8 mouse cellular contexts compared by ENCODE assay signal in the genomic region with DNA sequence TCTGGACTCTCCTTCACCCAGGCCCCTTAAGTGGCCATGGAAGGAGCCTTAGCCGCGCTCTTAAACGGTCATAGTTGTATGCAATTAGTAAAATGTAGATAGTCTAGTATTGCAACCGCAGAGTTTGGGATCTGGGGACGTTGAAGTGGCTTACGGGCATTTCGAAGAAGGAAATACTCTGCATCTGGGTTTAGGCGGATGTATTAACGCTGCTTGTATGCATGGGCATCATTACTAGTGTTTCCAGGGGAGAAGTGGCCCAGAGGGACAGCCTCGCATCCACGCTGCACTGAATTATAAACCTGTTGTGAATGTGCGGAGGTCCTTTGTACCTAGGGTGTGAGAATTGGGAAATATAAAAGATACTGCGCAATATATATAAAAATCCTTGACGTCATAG. TPM values are rescaled to one million over a fixed set of nuclear protein-coding genes. Genes with fewer than 3 reads are reported as not detected.
DNase-seq lines count a peak whose midpoint lies in the region; ATAC-seq and TF ChIP-seq lines count a peak whose summit lies in the region.

No protein-coding gene starts in this region.

- WGBS in liver, adult 2 months: 12% methylated on average over 14 of the region's 14 CpGs
- WGBS in embryonic facial prominence, embryonic 13.5 days: 11% methylated on average over 14 of the region's 14 CpGs
- WGBS in intestine, embryonic 16.5 days: 12% methylated on average over 14 of the region's 14 CpGs
- 13% methylated on average over 14 of the region's 14 CpGs for whole genome bisulfite sequencing in neural tube, embryonic 12.5 days

- no peaks in the 10 kb centered on the region for H3K9me3 ChIP-seq in embryonic facial prominence, embryonic 13.5 days
- H3K9me3 ChIP-seq in intestine, embryonic 16.5 days (ENCODE audit: control insufficient read depth, low read length): no peaks in the 10 kb centered on the region
- no peaks in the 10 kb centered on the region for H3K9me3 ChIP-seq in neural tube, embryonic 12.5 days

- DNase-seq in liver, adult 2 months (ENCODE audit: extremely low read depth, low read depth, low spot score): no peak
- no peak for DNase-seq in liver
- no peak for DNase-seq in spleen, postnatal 4 days (ENCODE audit: low spot score in 2 of 2)
- no peak for DNase-seq in adrenal gland, postnatal 36 days
- no peak for DNase-seq in adrenal gland, adult 18-20 months (ENCODE audit: low spot score in 2 of 2)

- H3K27me3 ChIP-seq in liver, adult 2 months (ENCODE audit: control insufficient read depth, insufficient read depth, low read length): no peaks in the 10 kb centered on the region
- H3K27me3 ChIP-seq in embryonic facial prominence, embryonic 13.5 days: no peaks in the 10 kb centered on the region
- no peaks in the 10 kb centered on the region for H3K27me3 ChIP-seq in intestine, embryonic 16.5 days (replicated peaks; ENCODE audit: control insufficient read depth, insufficient read depth, low read length)
- no peaks in the 10 kb centered on the region for H3K27me3 ChIP-seq in neural tube, embryonic 12.5 days (replicated peaks)

- H3K36me3 ChIP-seq in liver, adult 2 months (ENCODE audit: control insufficient read depth, insufficient read depth, low read length): no peaks in the 10 kb centered on the region
- H3K36me3 ChIP-seq in embryonic facial prominence, embryonic 13.5 days: no peaks in the 10 kb centered on the region
- H3K36me3 ChIP-seq in intestine, embryonic 16.5 days (ENCODE audit: control insufficient read depth, insufficient read depth, low read length): no peaks in the 10 kb centered on the region
- no peaks in the 10 kb centered on the region for H3K36me3 ChIP-seq in neural tube, embryonic 12.5 days

- H3K27ac ChIP-seq in liver, adult 2 months (replicated peaks; ENCODE audit: insufficient read depth, low read depth, low read length): peak overlapping the region; percentile 41
- peak overlapping the region; percentile 95 for H3K27ac ChIP-seq in embryonic facial prominence, embryonic 13.5 days
- H3K27ac ChIP-seq in intestine, embryonic 16.5 days (ENCODE audit: low read length): peak overlapping the region; percentile 93
- peak overlapping the region; percentile 86 for H3K27ac ChIP-seq in neural tube, embryonic 12.5 days

- peak overlapping the region; percentile 70 for H3K4me2 ChIP-seq in embryonic facial prominence, embryonic 13.5 days
- peak overlapping the region; percentile 59 for H3K4me2 ChIP-seq in intestine, embryonic 16.5 days (ENCODE audit: low read depth, low read length)
- peak overlapping the region; percentile 68 for H3K4me2 ChIP-seq in neural tube, embryonic 12.5 days (replicated peaks)

- TF ChIP-seq POLR2A in liver, adult 2 months (IDR thresholded peaks at IDR 0.05; ENCODE audit: extremely low read depth, insufficient read depth, low read length): no peak

- H3K4me3 ChIP-seq in liver, adult 2 months (ENCODE audit: insufficient read depth, low read depth, low read length): peak overlapping the region; percentile 66
- peak overlapping the region; percentile 76 for H3K4me3 ChIP-seq in embryonic facial prominence, embryonic 13.5 days
- peak overlapping the region; percentile 79 for H3K4me3 ChIP-seq in intestine, embryonic 16.5 days (ENCODE audit: low read length)
- peak overlapping the region; percentile 61 for H3K4me3 ChIP-seq in neural tube, embryonic 12.5 days

- no peak for ATAC-seq in embryonic facial prominence, embryonic 13.5 days (ENCODE audit: insufficient number of reproducible peaks, insufficient read depth, low FRiP score, low TSS enrichment, low read depth)
- ATAC-seq in intestine, embryonic 16.5 days: peak; percentile 47
- ATAC-seq in neural tube, embryonic 12.5 days (ENCODE audit: low FRiP score, low read depth): 0 out of 2 replicates have a peak, but pooled peaks have one; percentile 11

- peaks cover 5% of the 10 kb centered on the region for H3K4me1 ChIP-seq in liver, adult 2 months (ENCODE audit: control insufficient read depth, insufficient read depth, low read length)
- H3K4me1 ChIP-seq in embryonic facial prominence, embryonic 13.5 days: peaks cover 5% of the 10 kb centered on the region; the same call in 1 of the 2 replicates
- H3K4me1 ChIP-seq in intestine, embryonic 16.5 days (ENCODE audit: control insufficient read depth, insufficient read depth, low read length): no peaks in the 10 kb centered on the region
- peaks cover 7% of the 10 kb centered on the region; the same call in 1 of the 2 replicates for H3K4me1 ChIP-seq in neural tube, embryonic 12.5 days

- no peak for TF ChIP-seq CTCF in liver, adult 2 months (IDR thresholded peaks at IDR 0.05; ENCODE audit: low read depth, low read length)

- no peaks in the 10 kb centered on the region for H3K79me2 ChIP-seq in liver, adult 2 months (ENCODE audit: control insufficient read depth, insufficient read depth, low read length)

- peak overlapping the region; percentile 73 for H3K9ac ChIP-seq in liver, adult 2 months (ENCODE audit: low read depth, low read length)
- peak overlapping the region; percentile 86 for H3K9ac ChIP-seq in embryonic facial prominence, embryonic 13.5 days
- peak overlapping the region; percentile 93 for H3K9ac ChIP-seq in intestine, embryonic 16.5 days (ENCODE audit: low read depth, low read length)
- peak overlapping the region; percentile 86 for H3K9ac ChIP-seq in neural tube, embryonic 12.5 days

RNA-seq across cellular contexts. Expression of a gene that starts 25.9 kb away (rescaled TPM):
- total RNA-seq in liver, adult 2 months (2014; rRNA removed): 1.0 TPM in 1 of 2 replicates, not detected in the other
- polyA plus RNA-seq in liver, adult 2 months (2012; rRNA removed): not detected in 2 replicates
- polyA plus RNA-seq in embryonic facial prominence, embryonic 13.5 days (2015; fragmentation: Nextera tagmentation; extraction: Ambion mirVana): 5.4 and 6.9 TPM in 2 replicates
- polyA plus RNA-seq in intestine, embryonic 16.5 days (2015; fragmentation: Nextera tagmentation; extraction: Ambion mirVana): 0.05 and 0.09 TPM in 2 replicates
- 1.2 and 1.4 TPM in 2 replicates for polyA plus RNA-seq in neural tube, embryonic 12.5 days (2016; fragmentation: Nextera tagmentation; extraction: Ambion mirVana)
- under 1 TPM; 0.36 to 0.43 TPM for total RNA-seq in adrenal gland, postnatal 36 days (2021)
- 1 to 10 TPM in 1 of 2 experiments, under 1 TPM in 1; 0.20 to 1.7 TPM for total RNA-seq in adrenal gland, adult 18-20 months (2021)

RNA-seq across cellular contexts. Expression of a gene that starts 37.5 kb away (rescaled TPM):
- total RNA-seq in liver, adult 2 months (2014; rRNA removed): not detected in 2 replicates
- polyA plus RNA-seq in liver, adult 2 months (2012; rRNA removed): not detected in 2 replicates
- 0.10 and 0.14 TPM in 2 replicates for polyA plus RNA-seq in embryonic facial prominence, embryonic 13.5 days (2015; fragmentation: Nextera tagmentation; extraction: Ambion mirVana)
- 0.07 and 0.18 TPM in 2 replicates for polyA plus RNA-seq in intestine, embryonic 16.5 days (2015; fragmentation: Nextera tagmentation; extraction: Ambion mirVana)
- 5.7 and 7.6 TPM in 2 replicates for polyA plus RNA-seq in neural tube, embryonic 12.5 days (2016; fragmentation: Nextera tagmentation; extraction: Ambion mirVana)
- total RNA-seq in adrenal gland, postnatal 36 days (2021): 1 to 10 TPM; 2.8 to 3.5 TPM
- 1 to 10 TPM; 4.1 to 4.8 TPM for total RNA-seq in adrenal gland, adult 18-20 months (2021)

RNA-seq across cellular contexts. Expression of a gene that starts 45.5 kb away (rescaled TPM):
- not detected in 2 replicates for total RNA-seq in liver, adult 2 months (2014; rRNA removed)
- polyA plus RNA-seq in liver, adult 2 months (2012; rRNA removed): 0.05 and 0.28 TPM in 2 replicates
- 49.1 and 55.5 TPM in 2 replicates for polyA plus RNA-seq in embryonic facial prominence, embryonic 13.5 days (2015; fragmentation: Nextera tagmentation; extraction: Ambion mirVana)
- 0.22 and 0.49 TPM in 2 replicates for polyA plus RNA-seq in intestine, embryonic 16.5 days (2015; fragmentation: Nextera tagmentation; extraction: Ambion mirVana)
- 12.5 and 13.8 TPM in 2 replicates for polyA plus RNA-seq in neural tube, embryonic 12.5 days (2016; fragmentation: Nextera tagmentation; extraction: Ambion mirVana)
- 1 to 10 TPM; 3.9 to 4.3 TPM for total RNA-seq in adrenal gland, postnatal 36 days (2021)
- 1 to 10 TPM; 2.8 to 2.9 TPM for total RNA-seq in adrenal gland, adult 18-20 months (2021)

Comparison
In these comparisons a context has a peak if more than half of its experiments do, and no peak if none do; other contexts are left out.
1. H3K27ac ChIP-seq: peak in every context shown above with its lines; median percentile 95 in embryonic facial prominence, embryonic 13.5 days; 93 in intestine, embryonic 16.5 days; 86 in neural tube, embryonic 12.5 days; 41 in liver, adult 2 months.